Mouse (Mus musculus) testis, adult 2 months (tissue): ENCODE measurements around the gene Tgfbr3. TPM values are rescaled to one million over a fixed set of nuclear protein-coding genes. Genes with fewer than 3 reads are reported as not detected.

Source experiments
- H3K27ac ChIP-seq: fragments of 200-500 bp; 2 replicates; pipeline ENCODE4 v1.5.1; 2012; ENCODE audit warnings: low read depth, low read length; ENCODE audit not compliant: control insufficient read depth, insufficient read depth
- H3K27me3 ChIP-seq: fragments of 200-500 bp; 2 replicates; pipeline ENCODE4 v1.6.1; 2012; ENCODE audit warnings: mild to moderate bottlenecking, low read length, moderate library complexity; ENCODE audit not compliant: control insufficient read depth, insufficient read depth
- H3K36me3 ChIP-seq: fragments of 200-500 bp; 2 replicates; pipeline ENCODE4 v1.6.1; 2012; ENCODE audit warnings: mild to moderate bottlenecking, low read length; ENCODE audit not compliant: control insufficient read depth, insufficient read depth
- H3K4me1 ChIP-seq: fragments of 200-500 bp; 2 replicates; pipeline ENCODE4 v1.6.1; 2012; ENCODE audit warnings: low read length; ENCODE audit not compliant: control insufficient read depth, insufficient read depth
- H3K4me3 ChIP-seq: fragments of 200-500 bp; 2 replicates; pipeline ENCODE4 v1.5.1; 2012; ENCODE audit warnings: low read depth, mild to moderate bottlenecking, low read length, moderate library complexity, mixed read lengths; ENCODE audit not compliant: control insufficient read depth
- CTCF ChIP-seq: fragments of 200-500 bp; IDR thresholded peaks from 2 replicates; pipeline ENCODE4 v1.5.1; 2012; ENCODE audit warnings: low read depth, mild to moderate bottlenecking, inconsistent platforms, low read length, moderate library complexity; ENCODE audit not compliant: control insufficient read depth, insufficient read depth, insufficient replicate concordance
- POLR2A ChIP-seq: fragments of 200-500 bp; IDR thresholded peaks from 2 replicates; pipeline ENCODE4 v1.6.1; 2012; ENCODE audit warnings: low read depth, mild to moderate bottlenecking, inconsistent platforms, low read length, moderate library complexity; ENCODE audit not compliant: control insufficient read depth
- polyA plus RNA-seq: library from polyadenylated mRNA; depleted of rRNA; stranded (reverse); fragments of >200 nt; gene quantifications from 2 replicates; pipeline ENCODE4 v1.2.3, GENCODE M21; 2012

Gene Tgfbr3
- polyA plus RNA-seq, 1 experiment: 8.4 TPM

GRCm38 (mm10) chr5:107218594-107218993 lies 70.8 kb downstream of the Tgfbr3 start:
- no peak for TF ChIP-seq CTCF
- TF ChIP-seq POLR2A: no peak
- Histone ChIP-seq H3K36me3 (no peaks in the 10 kb centered on the region), H3K4me1 (peaks cover 5% of the 10 kb centered on the region), H3K27ac (no peak overlapping the region), H3K27me3 (no peaks in the 10 kb centered on the region), H3K4me3 (no peak overlapping the region)

- H3K4me1 ChIP-seq: peaks cover 5% of the 10 kb centered on the region
- H3K27ac ChIP-seq: no peak overlapping the region
- no peak for TF ChIP-seq POLR2A
- TF ChIP-seq CTCF: no peak
- H3K36me3 ChIP-seq: no peaks in the 10 kb centered on the region
- no peak overlapping the region for H3K4me3 ChIP-seq
- H3K27me3 ChIP-seq: no peaks in the 10 kb centered on the region
Observed at GRCm38 (mm10) chr5:107217139-107217538, 72.3 kb downstream of the Tgfbr3 start.

DNA sequence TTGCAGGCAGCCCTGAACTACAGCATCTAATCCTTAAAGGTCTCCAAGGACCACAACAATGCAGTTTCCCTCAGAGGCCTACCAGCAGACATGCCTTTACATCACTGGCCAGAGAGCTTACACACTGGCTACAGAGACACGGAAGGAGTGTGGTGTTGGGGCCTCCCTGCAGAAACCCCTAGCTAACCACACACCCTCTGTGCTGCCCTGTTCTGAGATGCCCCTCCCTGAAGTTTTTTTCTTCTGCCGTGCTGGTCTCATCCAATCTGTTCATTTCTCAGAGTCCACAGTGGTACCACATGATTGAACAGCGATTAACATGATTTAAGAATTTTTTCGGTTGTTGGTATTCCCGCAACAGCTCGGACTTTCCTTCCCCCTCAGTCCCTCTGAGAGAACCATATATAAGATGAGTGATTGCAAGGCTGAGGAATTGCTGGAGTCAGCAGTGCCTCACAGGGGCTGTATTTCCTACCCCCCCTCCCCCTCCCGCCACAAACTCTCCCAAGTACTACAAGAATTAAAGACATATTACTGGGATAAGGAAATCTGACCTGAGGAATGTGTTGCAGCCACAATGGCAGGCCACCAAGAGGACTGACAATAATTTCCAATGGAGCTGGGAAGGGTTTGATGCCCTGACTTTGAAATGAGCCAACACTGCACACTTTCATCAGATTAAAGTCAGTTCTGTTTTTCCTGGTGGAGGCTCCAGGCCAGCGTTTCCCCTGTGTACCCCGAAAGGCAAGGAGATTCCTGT lies 75.9 kb downstream of the Tgfbr3 start:
- TF ChIP-seq POLR2A (no peak), CTCF (no peak)
- peaks cover 2% of the 10 kb centered on the region; the same call in 1 of the 2 replicates for H3K4me1 ChIP-seq
- no peaks in the 10 kb centered on the region for H3K36me3 ChIP-seq
- no peak overlapping the region for H3K4me3 ChIP-seq
- H3K27ac ChIP-seq: no peak overlapping the region
- H3K27me3 ChIP-seq: no peaks in the 10 kb centered on the region

DNA sequence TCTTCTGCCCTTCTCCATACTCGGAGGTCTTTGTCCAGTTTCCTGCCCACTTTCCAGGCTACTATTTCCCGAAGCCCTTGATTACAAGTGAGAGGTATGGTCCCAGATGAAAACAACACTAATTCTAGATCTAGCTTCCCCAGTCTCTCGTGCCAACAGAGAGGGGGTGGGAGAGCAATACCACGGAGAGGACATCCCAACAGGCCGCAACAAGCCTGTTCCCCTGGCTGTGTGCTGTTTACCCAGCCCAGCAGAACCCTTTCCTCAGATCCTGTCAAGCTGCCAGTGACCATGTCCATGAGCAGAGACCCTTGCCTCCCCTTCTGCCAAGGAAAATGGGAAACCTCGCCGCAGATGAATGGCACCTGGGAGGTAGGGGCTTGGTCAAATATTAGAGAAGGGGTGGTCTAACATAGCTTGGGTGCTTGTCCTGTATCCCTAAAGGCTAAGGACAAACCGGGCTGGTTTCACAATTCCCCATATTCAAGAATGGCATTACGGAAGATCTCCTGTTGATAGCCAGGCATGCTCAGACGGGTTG lies 77.5 kb downstream of the Tgfbr3 start:
- Histone ChIP-seq H3K4me3 (no peak overlapping the region), H3K36me3 (no peaks in the 10 kb centered on the region), H3K4me1 (peaks cover 2% of the 10 kb centered on the region; the same call in 1 of the 2 replicates), H3K27ac (no peak overlapping the region), H3K27me3 (no peaks in the 10 kb centered on the region)
- TF ChIP-seq CTCF (no peak), POLR2A (no peak)

DNA sequence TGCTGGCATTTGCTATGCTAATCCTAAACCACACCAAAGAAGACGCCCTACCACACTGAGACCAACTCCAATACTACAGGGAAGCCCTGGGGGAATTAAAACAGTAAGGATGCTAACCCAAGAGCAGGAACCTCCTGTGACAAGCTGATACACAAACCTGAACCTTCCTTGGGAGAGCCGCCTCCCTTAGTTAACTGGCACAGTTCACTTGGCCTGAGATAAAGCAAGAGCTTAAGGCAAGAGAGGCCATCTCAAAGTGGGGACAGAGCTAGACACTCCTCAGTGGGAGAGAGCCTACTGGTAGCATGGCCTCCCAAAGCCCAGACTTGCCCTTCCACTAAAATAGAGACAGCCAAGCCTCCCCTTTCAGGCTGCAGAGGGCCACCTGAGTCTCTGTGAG lies 79.4 kb downstream of the Tgfbr3 start:
- Histone ChIP-seq H3K27ac (no peak overlapping the region), H3K4me3 (no peak overlapping the region), H3K36me3 (no peaks in the 10 kb centered on the region), H3K4me1 (peaks cover 2% of the 10 kb centered on the region; the same call in 1 of the 2 replicates), H3K27me3 (no peaks in the 10 kb centered on the region)
- TF ChIP-seq CTCF (no peak), POLR2A (no peak)

GRCm38 (mm10) chr5:107207911-107208310 lies 81.5 kb downstream of the Tgfbr3 start:
- Histone ChIP-seq H3K27ac (peak overlapping the region; percentile 50; the same call in 1 of the 2 replicates), H3K4me1 (peaks cover 2% of the 10 kb centered on the region; the same call in 1 of the 2 replicates), H3K27me3 (no peaks in the 10 kb centered on the region), H3K4me3 (no peak overlapping the region), H3K36me3 (no peaks in the 10 kb centered on the region)
- TF ChIP-seq POLR2A: no peak
- TF ChIP-seq CTCF: no peak

DNA sequence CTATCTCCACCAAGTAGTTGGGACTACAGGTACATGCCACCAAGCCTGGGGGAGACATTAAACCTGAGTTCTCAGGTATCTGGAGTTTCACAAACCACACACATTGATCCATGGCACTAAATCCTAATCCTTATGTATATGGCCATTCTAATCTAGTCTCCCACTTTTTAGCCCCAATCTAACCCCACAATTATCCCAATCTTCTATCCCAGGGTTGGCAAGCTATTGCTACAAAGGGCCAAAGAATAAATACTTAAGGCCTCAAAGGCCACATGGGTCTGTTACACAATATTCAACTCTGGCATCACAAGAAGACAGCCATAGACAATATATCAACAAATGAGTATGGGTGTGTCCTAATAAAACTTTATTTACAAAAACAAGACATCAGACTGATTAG lies 85.1 kb downstream of the Tgfbr3 start:
- H3K27ac ChIP-seq: no peak overlapping the region
- TF ChIP-seq CTCF (no peak), POLR2A (no peak)
- H3K4me1 ChIP-seq: no peaks in the 10 kb centered on the region
- no peaks in the 10 kb centered on the region for H3K36me3 ChIP-seq
- no peak overlapping the region for H3K4me3 ChIP-seq
- no peaks in the 10 kb centered on the region for H3K27me3 ChIP-seq
